Mouse (Mus musculus): Measurements from ENCODE around the gene Ago4.

DNA sequence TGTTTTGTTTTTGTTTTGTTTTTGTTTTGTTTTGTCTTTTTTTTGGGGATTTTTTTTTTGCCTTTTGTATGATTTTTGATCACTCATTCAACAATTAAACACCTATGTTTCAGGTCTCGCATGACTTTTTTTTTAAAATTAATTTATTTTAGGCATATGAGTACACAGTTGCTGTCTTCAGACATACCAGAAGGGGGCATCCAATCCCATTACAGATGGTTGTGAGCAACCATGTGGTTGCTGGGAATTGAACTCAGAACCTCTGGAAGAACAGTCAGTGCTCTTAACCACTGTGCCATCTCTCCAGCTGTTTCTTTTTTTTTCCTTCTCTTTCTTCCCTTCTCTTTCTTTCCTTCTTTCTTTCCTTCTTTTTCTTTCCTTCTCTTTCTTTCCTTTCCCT, 20.4 kb upstream of the Ago4 start:
- no peak for TF ChIP-seq POLR2A (IDR thresholded peaks at IDR 0.05; ENCODE audit: insufficient read depth, low read depth, low read length)
- no peak for TF ChIP-seq CTCF (IDR thresholded peaks at IDR 0.05; ENCODE audit: insufficient read depth, low read depth, low read length)

Data from olfactory bulb, adult 2 months (tissue).